Mouse (Mus musculus) hindbrain, embryonic 16.5 days (tissue): ENCODE measurements around the gene Tex33. TPM values are rescaled to one million over a fixed set of nuclear protein-coding genes. Genes with fewer than 3 reads are reported as not detected.
A peak's percentile ranks its signal among the peaks of the same experiment; 100 is the strongest.

Source experiments
- ATAC-seq: fragments of 200-750 bp; cut with Nextera tagmentation; 2 replicates; pipeline ENCODE4 v1.8.0; 2017; ENCODE audit warnings: moderate TSS enrichment, moderate library complexity
- H3K27ac ChIP-seq: fragments of 300-500 bp; sonication (generic); 2 replicates; pipeline ENCODE4 v1.5.1; 2014; ENCODE audit warnings: low read depth, mild to moderate bottlenecking, control low read depth, low read length, moderate library complexity
- H3K27me3 ChIP-seq: fragments of 300-500 bp; sonication (generic); replicated peaks from 2 replicates; pipeline ENCODE4 v1.6.1; 2014; ENCODE audit warnings: low read length; ENCODE audit not compliant: control insufficient read depth, insufficient read depth
- H3K36me3 ChIP-seq: fragments of 300-500 bp; sonication (generic); 2 replicates; pipeline ENCODE4 v1.6.1; 2014; ENCODE audit warnings: mild to moderate bottlenecking, low read length, moderate library complexity, mixed read lengths; ENCODE audit not compliant: control insufficient read depth, insufficient read depth
- H3K4me1 ChIP-seq: fragments of 300-500 bp; sonication (generic); 2 replicates; pipeline ENCODE4 v1.6.1; 2014; ENCODE audit warnings: low read depth, low read length; ENCODE audit not compliant: control insufficient read depth, insufficient read depth
- H3K4me2 ChIP-seq: fragments of 300-500 bp; sonication (generic); 2 replicates; pipeline ENCODE4 v1.6.1; 2014; ENCODE audit warnings: mild to moderate bottlenecking, low read length, control low read depth, moderate library complexity
- H3K4me3 ChIP-seq: fragments of 300-500 bp; sonication (generic); 2 replicates; pipeline ENCODE4 v1.5.1; 2014; ENCODE audit warnings: mild to moderate bottlenecking, low read length, control low read depth, moderate library complexity
- H3K9ac ChIP-seq: fragments of 300-500 bp; sonication (generic); 2 replicates; pipeline ENCODE4 v1.6.1; 2014; ENCODE audit warnings: low read depth, mild to moderate bottlenecking, control low read depth, low read length, moderate library complexity
- H3K9me3 ChIP-seq: fragments of 300-500 bp; sonication (generic); 2 replicates; pipeline ENCODE4 v1.6.1; 2014; ENCODE audit warnings: mild to moderate bottlenecking, low read length, moderate library complexity; ENCODE audit not compliant: control insufficient read depth
- WGBS: fragments of 180-500 bp; shearing (Covaris S2); extraction: QIAGEN DNeasy Blood & Tissue Kit; methylation state at CpG from one replicate; pipeline ENCODE4 v1.1.7; 2014; 5-methylcytosine and 5-hydroxymethylcytosine counted together
- polyA plus RNA-seq: library from polyadenylated mRNA; unstranded; fragments of >200 nt; fragmentation: Nextera tagmentation; extraction: Ambion mirVana; gene quantifications from 2 replicates; pipeline ENCODE4 v1.2.1, GENCODE M21; 2015

Tex33 gene
- 0.17 TPM in 1 of 2 replicates, not detected in the other for polyA plus RNA-seq

DNA sequence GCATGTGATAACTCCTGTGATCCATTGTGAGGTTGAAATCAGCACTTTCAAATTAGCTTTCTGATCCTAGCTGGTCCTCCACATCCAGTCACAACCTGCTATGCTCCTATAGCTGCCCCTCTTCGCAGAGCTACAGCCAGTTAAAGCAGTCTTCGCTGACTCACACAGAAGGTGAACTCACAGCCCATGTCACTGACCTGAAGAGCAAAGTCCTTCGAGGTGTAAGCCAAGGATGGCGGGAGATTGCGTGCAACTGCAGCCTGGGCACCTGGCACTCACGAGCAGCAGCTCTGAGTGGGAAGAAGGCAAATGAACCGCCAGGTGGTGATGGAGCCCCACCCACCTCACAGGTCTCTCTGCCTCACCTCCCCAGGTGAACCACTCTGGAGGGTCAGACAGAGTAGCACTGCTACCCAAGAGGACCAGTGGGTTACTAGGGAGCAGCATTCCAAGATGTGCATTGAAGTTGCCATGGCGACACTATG is at the start of gene Tex33:
Gene Tex33 (minus strand): TSS at position 435 of the 485 bp plus-strand sequence.
- ATAC-seq: no peak
- WGBS: 82% methylated on average over 8 of the region's 8 CpGs

DNA sequence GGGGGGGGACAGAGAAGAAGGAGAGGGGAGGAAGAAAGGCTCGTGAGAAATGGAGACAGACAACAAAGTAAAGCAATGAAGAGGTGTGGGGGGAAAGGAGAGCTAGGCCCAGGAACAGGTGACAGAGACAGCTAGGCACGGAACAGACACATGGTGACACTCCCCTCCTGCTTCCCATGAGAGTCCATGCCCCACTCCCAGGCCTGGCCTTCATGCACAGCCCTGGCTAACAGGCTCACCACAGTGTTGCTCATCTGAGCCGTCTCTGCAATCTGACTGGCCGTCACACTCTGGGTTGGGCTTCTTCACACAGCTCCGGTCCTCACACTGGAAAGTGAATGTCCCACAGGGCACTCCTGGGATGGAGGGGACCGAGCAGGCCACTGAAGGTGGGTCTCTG is 48.1 kb upstream of the Tex33 start:
- no peak overlapping the region for H3K4me3 ChIP-seq
- ATAC-seq: no peak
- H3K27ac ChIP-seq: no peak overlapping the region
- 57% methylated on average over 6 of the region's 6 CpGs for WGBS
- no peaks in the 10 kb centered on the region for H3K27me3 ChIP-seq
- no peak overlapping the region for H3K4me2 ChIP-seq
- no peaks in the 10 kb centered on the region for H3K36me3 ChIP-seq
- peaks cover 4% of the 10 kb centered on the region; the same call in 1 of the 2 replicates for H3K4me1 ChIP-seq
- H3K9ac ChIP-seq: peak overlapping the region; percentile 24; the same call in 1 of the 2 replicates
- no peaks in the 10 kb centered on the region for H3K9me3 ChIP-seq

More for the DNA sequence above, at the start of gene Tex33:
- Histone ChIP-seq H3K27me3 (no peaks in the 10 kb centered on the region), H3K9ac (no peak within 1 kb of the TSS), H3K27ac (no peak within 1 kb of the TSS), H3K4me1 (no peaks in the 10 kb centered on the region), H3K4me3 (no peak within 1 kb of the TSS), H3K36me3 (no peaks in the 10 kb centered on the region), H3K9me3 (no peaks in the 10 kb centered on the region), H3K4me2 (no peak within 1 kb of the TSS)

DNA sequence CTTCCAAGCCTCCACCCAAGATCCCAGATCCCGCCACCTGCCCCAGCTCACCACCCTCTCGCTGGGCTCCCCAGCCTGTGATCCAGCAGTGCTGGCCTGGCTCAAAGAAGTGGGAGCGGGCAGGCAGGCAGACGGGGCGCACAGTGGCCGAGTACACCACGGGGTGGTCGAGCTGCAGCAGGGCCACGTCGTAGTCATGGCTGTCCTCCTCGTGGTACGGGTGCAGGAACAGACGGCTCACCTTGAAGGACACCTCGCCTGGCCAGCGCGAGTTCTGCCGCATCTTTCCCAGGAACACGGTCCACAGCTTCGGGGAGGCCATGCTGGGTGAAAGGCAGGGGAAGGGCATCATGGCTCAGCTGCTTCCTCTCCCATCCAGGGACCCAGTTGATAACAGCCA is 46.5 kb upstream of the Tex33 start:
- Histone ChIP-seq H3K4me1 (peaks cover 1% of the 10 kb centered on the region), H3K36me3 (no peaks in the 10 kb centered on the region), H3K27me3 (no peaks in the 10 kb centered on the region), H3K4me3 (no peak overlapping the region), H3K4me2 (no peak overlapping the region), H3K27ac (no peak overlapping the region), H3K9me3 (no peaks in the 10 kb centered on the region), H3K9ac (no peak overlapping the region)
- WGBS: 90% methylated on average over 19 of the region's 19 CpGs
- no peak for ATAC-seq

DNA sequence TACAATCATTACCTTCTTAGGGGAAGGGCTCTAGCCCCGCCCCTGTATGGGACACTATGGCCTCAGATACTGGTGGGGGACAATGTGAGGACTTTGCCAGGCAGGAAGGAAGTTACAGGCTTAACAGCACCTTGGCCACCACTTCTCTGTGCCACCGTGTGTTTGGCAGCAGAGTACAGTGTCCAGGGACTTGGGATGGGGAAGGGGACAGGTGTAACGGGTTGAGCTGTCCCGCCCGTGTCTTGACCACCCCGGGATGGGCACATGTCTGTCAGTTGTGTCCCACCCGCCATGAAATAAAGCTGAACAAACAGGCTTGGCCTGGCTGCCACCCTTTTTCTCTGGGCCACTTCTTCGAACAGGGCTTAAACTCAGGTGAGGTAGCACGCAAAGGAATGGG is 43.3 kb upstream of the Tex33 start:
- Histone ChIP-seq H3K27ac (no peak overlapping the region), H3K4me3 (no peak overlapping the region), H3K36me3 (peaks cover 11% of the 10 kb centered on the region), H3K27me3 (no peaks in the 10 kb centered on the region; the same call in 1 of the 2 replicates), H3K9me3 (no peaks in the 10 kb centered on the region), H3K9ac (no peak overlapping the region), H3K4me2 (no peak overlapping the region), H3K4me1 (peaks cover 16% of the 10 kb centered on the region)
- ATAC-seq: no peak
- 64% methylated on average over 9 of the region's 9 CpGs for WGBS

DNA sequence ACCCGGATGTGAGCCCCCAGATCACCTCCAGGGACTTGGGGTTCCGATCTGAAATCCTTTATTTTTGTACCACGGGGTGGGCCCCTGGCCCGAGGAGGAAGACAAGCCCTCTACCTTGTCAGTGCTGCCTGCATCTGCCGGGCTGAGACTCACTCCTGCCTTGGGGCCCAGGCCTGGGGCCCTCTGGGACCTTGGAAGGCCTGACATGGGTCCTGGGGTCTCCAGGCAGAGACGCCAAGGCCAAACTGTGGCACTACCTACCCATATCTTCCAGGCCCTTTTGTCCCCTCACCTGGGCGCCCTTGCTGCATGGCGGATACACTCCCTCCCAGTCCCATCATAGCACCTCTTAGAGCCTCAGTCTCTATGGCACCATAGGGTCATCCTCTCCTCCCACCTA is 42.8 kb upstream of the Tex33 start:
- no peaks in the 10 kb centered on the region; the same call in 1 of the 2 replicates for H3K27me3 ChIP-seq
- H3K4me1 ChIP-seq: peaks cover 16% of the 10 kb centered on the region
- no peak overlapping the region; the same call in 1 of the 2 replicates for H3K9ac ChIP-seq
- H3K4me3 ChIP-seq: no peak overlapping the region
- 59% methylated on average over 8 of the region's 8 CpGs for WGBS
- ATAC-seq: no peak
- H3K9me3 ChIP-seq: no peaks in the 10 kb centered on the region
- H3K27ac ChIP-seq: no peak overlapping the region
- peaks cover 15% of the 10 kb centered on the region for H3K36me3 ChIP-seq
- H3K4me2 ChIP-seq: no peak overlapping the region

DNA sequence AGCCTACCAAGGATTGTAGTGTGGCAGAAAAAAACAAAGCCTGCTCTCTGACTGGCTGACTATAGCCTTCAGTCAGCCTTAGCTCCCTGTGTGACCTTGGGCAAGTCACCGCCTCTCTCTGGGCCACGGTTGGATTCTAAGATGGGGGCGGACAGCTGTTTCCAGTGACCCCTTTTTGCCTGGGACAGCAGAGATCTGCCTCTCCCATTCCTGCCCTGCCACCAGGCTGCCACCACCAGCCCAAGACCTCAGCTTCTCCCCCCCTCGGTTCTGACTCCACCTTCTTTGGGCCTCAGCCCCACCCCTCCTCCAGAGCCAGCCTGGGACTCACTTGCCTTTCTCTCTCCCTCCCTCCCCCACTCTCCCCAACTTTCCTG is 42.3 kb upstream of the Tex33 start:
- no peak overlapping the region for H3K4me3 ChIP-seq
- 50% methylated on average over 4 of the region's 4 CpGs for WGBS
- no peak overlapping the region for H3K4me2 ChIP-seq
- no peak overlapping the region for H3K27ac ChIP-seq
- H3K9ac ChIP-seq: no peak overlapping the region
- no peaks in the 10 kb centered on the region; the same call in 1 of the 2 replicates for H3K27me3 ChIP-seq
- no peaks in the 10 kb centered on the region for H3K9me3 ChIP-seq
- no peak for ATAC-seq
- H3K4me1 ChIP-seq: peaks cover 16% of the 10 kb centered on the region
- peaks cover 15% of the 10 kb centered on the region for H3K36me3 ChIP-seq

DNA sequence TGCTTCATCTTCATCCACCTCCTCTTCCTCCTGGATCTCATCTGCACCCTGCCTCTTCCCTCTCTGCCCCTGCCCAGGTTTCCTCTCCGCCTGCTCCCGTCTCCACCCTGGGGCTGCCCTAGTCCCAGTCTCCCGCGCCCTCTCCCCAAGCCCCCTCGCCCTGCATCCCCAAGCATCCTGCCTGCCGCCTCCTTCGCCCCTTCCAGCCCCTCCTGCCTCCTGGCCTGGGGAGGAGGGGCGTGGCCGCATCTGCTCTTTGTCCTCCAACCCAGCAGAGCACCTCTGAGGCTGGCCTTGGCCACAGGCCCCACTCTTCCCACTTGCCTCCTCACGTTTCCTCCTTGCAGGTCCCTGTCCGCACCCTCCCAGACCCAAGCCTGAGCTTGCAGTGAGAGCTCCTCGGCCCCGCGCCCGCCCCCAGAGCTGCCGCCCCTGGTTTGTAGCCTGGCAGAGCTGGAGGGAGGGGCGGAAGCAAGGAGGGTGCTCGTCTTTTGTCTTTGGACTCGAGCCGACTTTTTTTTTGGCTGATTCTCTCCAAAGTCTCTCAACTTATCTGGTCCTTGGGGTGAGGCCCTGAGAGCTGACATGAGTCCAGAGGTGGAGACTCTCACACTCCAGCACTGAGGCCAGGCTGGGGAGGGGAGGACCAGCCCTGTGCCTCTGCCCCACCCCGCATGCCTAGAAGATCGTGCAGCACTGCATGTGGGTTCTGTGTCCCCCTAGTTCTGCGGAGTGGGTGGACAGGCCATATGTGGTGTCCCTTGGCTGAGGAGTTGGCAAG is 41.7 kb upstream of the Tex33 start:
- Histone ChIP-seq H3K9ac (peak overlapping the region; percentile 46), H3K4me2 (peak overlapping the region; percentile 52), H3K4me3 (peak overlapping the region; percentile 9; the same call in 1 of the 2 replicates), H3K27me3 (no peaks in the 10 kb centered on the region; the same call in 1 of the 2 replicates), H3K36me3 (peaks cover 20% of the 10 kb centered on the region), H3K9me3 (no peaks in the 10 kb centered on the region), H3K27ac (peak overlapping the region; percentile 59; the same call in 1 of the 2 replicates), H3K4me1 (peaks cover 16% of the 10 kb centered on the region)
- WGBS: 19% methylated on average over 23 of the region's 23 CpGs
- no peak for ATAC-seq

DNA sequence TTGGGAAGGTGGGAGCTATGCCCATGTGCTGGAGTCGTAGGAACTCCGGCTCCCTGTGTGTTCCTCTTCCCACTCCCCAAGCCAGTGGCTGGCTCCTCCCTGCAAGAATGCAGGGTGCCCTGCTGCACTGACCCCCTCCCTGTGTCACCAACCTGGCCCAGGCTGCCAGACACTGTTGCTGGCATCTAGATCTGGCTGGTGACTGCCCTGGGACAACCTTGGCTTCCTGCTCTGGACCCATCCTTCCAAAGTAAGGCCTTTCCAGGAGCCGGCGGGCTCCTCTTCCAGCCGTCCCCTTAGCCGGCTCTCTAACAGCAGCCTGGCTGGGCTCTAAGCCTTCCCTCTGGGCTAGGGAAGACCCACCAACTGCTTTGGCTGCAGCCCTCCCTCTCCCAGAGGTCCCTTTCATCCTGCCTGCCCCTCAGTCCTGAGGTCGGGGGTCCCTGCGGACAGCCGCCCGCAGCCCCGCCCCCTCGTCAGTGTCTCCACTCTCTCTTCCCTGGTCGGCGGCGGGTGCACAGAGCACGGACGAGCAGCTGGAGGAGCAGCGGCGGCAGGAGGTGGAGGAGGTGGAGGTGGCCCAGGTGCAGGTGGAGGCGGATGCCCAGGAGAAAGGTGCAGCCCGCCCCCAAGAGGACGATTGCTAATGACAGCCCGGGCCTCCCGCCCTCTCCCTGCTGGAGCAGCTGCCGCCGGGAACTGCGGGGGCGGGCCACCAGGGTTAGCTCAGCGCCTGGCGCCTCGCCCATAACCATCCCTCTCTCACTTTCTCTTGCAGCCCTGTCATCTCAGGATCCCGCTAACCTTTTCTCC is 40.9 kb upstream of the Tex33 start:
- 13% methylated on average over 25 of the region's 32 CpGs for WGBS
- peak; percentile 34 for ATAC-seq

DNA sequence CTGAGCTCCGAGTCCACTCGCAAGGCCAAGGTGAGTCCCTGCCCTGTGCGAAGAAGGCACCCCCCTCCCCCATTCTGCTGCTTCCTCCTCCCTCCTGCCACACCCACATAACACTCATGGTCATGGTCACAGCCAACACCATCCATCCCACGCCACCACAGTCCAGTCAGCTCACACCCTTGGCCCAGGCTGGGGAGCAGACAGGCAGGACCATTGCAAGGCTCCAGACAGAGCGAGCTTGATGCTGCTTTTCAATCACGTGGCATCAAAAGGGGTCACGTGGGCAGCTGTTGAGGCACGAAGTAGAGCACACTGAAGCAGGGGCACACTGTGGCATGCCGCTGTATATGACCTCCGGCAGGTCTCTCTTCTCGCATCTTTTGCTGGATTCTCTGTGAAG is 40.0 kb upstream of the Tex33 start:
- peaks cover 21% of the 10 kb centered on the region for H3K36me3 ChIP-seq
- ATAC-seq: no peak
- WGBS: 74% methylated on average over 11 of the region's 11 CpGs
- no peak overlapping the region for H3K9ac ChIP-seq
- H3K4me1 ChIP-seq: peaks cover 16% of the 10 kb centered on the region
- no peak overlapping the region for H3K27ac ChIP-seq
- H3K9me3 ChIP-seq: no peaks in the 10 kb centered on the region
- H3K27me3 ChIP-seq: no peaks in the 10 kb centered on the region; the same call in 1 of the 2 replicates
- no peak overlapping the region for H3K4me3 ChIP-seq
- H3K4me2 ChIP-seq: no peak overlapping the region

More for the DNA sequence above, 40.9 kb upstream of the Tex33 start:
- H3K9ac ChIP-seq: peak overlapping the region; percentile 61
- H3K4me1 ChIP-seq: peaks cover 16% of the 10 kb centered on the region
- H3K27ac ChIP-seq: peak overlapping the region; percentile 68
- no peaks in the 10 kb centered on the region; the same call in 1 of the 2 replicates for H3K27me3 ChIP-seq
- H3K4me3 ChIP-seq: peak overlapping the region; percentile 9; the same call in 1 of the 2 replicates
- no peaks in the 10 kb centered on the region for H3K9me3 ChIP-seq
- H3K36me3 ChIP-seq: peaks cover 21% of the 10 kb centered on the region
- peak overlapping the region; percentile 52 for H3K4me2 ChIP-seq
